Mouse (Mus musculus) ovary, postnatal 36 days (tissue): ENCODE results near the gene Osr1.

Source experiments
- DNase-seq: peaks from one replicate; pipeline ENCODE4 v3.0.0; 2022; ENCODE audit warnings: low spot score, mixed read lengths

Gene Osr1

DNA sequence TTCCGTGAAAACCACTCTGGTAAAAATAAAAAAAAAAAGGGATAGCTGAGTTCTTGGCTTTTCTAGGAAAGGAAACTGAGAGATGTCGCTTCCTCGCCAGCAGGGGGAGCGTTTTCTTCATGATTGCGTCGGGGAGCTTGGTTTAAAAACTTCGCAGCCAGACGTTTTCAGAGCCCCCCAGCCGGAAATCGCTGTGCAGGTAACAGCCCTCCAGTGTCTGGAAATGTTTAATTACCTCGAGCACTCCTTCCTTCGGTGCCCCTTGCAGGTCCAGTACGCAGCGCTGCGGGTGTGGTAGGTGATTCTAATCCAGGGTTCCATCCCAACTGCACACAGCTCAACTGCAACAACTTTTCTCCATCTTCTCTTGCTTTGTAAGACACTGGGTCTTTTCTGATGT is at the start of gene Osr1:
Gene Osr1, plus strand, starts transcription at position 146 of the 400 bp plus-strand sequence.
- DNase-seq: peak; percentile 57

DNA sequence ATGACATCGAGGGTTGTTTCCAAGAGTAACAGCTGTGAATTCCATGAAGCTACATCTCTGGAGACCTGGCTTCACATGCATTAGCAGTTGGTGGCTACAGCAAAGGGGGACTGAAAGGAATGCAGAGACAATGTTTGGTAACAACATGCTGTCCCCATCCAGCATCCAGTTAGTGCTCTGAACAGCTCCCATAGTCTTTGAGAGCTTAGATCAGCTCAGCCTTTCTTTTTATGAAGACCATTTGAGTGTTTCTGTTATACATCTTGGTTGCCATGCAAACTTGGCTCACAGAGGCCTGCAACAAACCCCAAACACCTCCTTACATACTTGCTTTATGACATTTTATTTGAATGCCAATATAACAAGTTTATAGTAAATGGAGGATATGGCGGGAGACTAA is 19.6 kb upstream of the Osr1 start:
- no peak for DNase-seq

DNA sequence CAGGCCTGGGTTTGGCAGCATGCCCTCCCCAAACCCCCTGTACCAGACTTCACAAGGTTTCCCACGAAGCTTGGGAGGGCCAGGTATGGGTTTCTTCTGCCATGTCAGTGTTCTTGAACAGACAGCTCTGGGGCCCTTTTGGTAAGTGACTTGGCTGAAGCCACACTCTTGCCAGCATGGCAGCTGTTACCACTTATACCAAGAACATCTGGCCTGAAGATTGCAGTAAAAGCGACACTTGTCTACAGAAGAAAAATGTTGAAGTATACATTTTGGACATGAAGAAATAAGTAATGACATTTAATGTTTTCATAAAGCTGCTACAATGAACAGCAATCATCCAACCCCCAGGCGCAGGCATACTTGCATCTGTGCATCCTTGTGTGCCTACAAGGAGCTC is 5.0 kb upstream of the Osr1 start:
- no peak for DNase-seq

DNA sequence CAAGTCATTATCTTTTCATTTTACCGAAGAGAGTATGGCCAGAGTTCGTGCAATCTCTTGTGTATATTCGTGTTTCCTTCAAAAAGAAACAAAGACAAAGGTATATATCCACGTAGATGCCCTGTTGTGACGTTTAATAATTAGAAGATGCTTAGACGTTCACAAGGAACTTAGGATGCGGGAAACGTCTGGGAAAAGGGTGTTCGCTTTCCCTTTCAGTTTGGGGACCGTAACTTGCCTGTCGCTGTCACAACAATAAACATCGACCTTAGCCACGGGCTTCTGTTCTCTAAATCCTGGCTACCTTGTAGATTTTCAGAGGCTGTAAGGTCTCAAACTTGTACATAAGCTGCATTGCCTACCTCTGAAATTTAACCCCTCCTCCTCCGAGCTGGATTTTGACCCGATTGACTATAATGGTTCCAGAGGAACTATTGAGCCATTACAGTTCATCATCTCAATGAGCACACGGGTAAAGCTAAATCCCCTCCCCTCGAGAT is 630 bp downstream of the Osr1 start:
- DNase-seq: no peak

DNA sequence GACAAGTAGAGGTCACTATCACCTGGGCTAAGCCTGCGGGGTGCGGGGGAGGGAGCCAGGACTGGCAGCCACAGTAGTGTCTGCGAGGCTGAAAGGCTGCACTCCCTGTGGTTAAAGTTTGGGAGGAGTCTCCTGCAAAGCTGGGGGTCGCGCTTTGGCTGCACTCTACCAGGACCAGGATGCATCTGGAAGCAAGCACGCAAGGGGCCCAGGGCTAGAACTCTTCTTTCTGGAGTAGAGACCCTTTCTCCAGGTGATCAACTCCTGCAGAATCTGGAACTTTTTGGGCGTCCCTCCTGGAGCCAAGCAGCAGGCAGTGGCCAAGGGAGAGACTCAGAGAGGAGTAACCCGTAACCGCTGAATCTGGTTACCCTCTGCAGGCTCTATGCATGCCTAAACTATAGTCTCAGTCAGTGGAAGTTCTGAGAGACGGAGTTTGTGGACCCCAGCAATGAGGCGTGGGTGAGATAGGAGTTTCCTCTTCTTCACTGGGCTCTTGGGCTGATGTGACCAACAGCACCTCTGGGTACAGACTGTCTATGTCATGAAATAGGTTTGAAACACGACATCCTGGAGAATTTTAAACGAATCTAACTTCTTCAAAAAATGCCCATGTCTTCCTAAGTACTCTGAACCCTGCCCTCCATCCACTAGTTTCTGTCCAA is 1.5 kb downstream of the Osr1 start:
- no peak for DNase-seq

DNA sequence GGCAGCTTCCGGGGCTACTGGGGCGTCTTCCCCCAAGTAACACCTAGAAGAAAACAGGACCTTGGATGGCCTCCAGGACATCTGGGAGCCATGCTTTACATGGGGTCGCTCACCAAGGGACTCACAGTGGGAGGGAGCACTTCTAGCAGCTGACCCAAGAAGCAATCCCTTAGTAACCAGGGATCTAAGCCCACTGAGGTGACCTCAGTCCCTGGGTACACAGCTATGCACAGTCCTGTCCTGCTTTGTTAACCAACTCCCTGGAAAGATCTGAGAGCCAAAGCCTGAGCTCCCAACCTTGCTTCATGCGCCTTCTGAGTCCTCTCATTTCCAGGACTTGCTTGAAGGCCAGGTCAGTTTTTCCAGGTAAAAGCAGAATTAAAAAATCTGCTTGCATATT is 2.1 kb downstream of the Osr1 start:
- no peak for DNase-seq

DNA sequence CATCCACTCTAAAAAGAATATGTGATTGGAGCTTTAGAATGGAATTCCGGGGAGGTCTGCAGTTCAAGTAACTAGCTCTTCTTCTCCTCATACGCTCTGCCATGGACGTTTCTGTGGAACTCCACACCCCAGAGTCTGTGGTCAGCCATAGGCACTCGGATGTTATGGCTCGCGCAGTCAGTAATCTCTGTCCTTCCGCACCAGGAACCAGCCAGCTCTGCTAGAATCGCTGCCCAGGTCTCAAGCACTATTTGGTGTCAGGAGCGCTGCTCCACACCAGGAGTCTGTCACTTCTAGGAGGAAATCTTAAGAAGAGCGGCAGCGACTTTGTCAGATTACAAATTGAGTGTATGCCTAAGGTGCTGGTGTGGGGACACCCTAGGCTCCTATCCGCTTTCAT is 3.8 kb downstream of the Osr1 start:
- DNase-seq: no peak

DNA sequence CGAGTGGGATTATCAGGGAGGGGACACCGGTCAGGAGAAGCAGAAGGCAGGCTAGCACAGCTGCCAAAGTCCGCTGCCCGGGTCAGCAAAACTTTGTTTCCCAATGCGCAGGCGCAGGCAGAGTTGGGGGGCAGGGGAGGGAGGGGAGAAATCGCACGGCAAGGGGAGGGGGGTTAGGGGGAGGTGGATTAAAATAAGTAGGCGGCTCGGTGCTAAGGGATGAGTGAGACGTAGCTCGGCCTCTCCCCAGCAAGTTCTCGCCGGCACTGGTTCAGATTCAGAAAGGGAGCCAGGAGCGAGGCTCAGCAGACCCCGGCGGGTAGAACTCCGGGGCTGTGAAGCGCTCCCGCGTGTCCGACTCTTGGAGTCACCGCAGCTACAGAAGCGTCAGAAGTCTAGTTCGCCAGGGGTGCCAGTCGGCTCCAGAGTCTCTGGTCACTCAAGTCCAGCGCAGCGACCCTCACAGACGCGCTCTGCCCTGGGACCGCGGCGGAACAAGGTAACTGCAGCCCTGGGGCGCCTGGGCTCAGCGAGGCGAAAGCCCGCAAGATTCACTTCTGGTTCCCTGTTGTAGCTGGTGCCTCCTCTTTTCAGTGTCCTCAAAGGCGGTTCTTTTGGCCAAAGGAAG is 4.4 kb downstream of the Osr1 start:
- DNase-seq: peak; percentile 50

DNA sequence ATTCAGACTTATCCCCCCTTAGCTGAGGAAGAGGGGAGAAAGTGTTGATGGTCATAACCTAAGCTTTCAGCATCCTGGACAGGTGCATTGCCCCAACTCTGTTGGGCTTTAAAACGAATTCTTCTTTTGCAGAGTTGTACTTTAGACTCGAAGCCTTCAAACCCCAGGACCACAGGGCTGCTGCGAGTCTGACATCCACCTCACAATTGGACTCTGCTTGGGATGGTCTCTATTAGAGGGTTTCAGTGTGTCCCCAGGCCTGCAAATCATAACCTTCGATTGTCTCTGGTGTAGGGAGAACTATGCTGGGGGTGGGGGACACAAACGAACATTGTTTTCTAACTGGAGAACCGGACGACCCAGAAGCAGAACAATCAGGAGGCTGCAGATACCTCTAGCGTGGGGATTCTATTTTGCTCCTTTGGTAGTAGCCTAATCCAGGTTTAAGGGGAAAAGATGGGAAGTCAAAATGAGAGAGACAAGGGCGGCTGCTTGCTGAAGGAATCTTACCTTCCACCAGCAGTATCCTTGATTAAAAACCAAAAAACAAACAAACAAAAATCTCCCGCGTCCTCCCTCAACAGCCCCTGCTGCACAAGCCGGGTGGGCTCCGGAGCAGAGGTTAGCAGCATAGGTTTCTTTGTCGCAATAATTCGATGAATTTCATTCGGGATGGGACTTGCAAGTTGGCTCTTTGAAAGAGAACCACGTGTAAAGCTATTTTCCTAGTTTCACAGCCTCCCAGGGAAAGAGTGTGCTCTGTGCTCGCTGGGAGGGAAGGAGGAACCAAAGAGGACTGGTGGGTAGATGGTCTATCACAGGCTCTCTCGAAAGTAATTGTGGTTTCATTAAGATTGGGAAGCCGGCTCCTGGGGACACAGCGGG is 5.5 kb downstream of the Osr1 start:
- DNase-seq: no peak

DNA sequence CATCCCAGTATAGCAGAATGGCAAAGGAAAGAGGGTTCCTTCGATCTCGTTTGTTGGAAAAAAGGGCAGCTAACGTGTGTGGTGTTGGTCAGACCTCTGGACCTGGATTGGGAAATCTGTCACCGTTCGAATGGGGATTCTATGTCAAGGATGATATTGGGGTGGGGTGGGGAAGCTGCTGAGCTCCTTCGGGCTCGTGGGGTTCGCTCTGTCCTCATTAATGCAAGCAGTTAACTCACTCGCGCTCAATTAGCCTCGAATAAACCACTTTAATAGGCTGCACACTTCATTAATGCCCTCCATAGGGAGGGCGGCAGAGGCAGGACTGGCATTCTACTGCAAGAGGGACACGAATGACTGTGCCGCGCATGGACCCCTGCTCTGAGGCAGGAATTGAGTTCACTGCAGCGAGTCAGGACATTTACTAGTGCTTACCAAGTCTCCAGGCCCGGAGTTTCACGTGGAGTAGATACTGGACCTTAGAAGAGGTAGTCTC is 6.2 kb downstream of the Osr1 start:
- no peak for DNase-seq

DNA sequence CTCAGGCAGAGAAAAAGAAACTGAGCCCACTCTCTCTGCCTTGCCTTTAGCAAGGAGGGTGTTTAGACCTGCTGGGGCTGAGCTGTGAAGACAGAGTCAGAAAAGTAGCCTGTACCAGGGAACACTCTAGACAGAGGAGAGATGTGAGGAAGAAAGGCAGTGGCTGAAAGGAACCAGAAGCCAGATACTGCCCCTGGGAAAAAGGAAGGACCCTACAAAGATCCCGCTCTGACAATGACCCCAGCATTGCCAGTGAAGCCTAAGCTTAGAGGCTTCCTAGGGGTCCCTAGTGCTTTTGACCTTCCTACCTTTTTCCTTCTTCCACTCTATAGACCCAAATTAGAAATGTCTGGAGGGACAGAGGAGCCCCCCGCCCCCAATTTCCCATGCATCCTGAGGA is 7.7 kb downstream of the Osr1 start:
- DNase-seq: no peak

DNA sequence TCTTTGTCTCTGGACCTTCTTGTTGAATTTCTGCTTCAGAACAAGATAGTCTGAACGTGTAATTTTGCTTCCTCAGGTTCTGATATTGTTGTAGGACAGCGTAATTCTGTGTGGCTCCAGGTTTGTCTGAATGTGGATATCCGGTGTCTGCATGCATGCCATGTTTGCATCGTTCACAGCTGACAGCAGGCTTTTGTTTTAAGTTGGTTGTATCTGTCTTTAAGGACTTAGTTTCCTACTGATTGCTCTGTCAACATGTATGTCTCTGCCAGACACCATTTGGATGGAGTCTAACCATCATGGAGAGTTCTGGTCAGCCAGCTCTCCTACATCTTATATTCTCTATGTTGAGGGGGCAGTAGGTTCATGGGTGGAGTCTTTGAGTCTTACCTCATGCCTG is 8.7 kb downstream of the Osr1 start:
- DNase-seq: no peak

DNA sequence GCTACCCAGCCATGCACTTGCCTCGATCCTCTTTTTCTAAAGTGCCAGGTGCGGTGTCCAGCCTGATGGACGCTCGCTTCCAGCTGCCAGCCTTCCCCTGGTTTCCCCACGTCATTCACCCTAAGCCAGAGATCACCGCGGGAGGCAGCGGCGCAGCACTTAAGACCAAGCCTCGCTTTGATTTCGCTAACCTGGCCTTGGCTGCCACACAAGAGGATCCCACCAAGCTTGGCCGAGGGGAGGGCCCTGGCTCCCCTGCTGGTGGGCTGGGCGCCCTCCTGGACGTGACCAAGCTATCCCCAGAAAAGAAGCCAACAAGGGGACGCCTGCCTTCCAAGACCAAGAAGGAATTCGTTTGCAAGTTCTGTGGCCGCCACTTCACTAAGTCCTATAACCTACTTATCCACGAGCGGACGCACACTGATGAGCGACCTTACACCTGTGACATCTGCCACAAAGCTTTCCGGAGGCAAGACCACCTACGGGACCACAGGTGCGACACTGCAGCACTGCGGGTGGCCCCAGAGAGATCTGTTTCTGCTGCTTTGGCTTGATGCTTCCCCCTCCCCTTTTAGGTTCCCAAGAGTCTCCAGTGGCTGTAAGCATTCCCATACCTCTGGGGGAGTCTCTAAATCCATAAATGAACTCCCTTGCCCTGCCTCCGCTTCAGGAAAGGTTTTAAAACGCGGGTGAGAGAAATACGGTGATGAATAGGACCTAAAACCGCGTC is 9.6 kb downstream of the Osr1 start:
- no peak for DNase-seq

DNA sequence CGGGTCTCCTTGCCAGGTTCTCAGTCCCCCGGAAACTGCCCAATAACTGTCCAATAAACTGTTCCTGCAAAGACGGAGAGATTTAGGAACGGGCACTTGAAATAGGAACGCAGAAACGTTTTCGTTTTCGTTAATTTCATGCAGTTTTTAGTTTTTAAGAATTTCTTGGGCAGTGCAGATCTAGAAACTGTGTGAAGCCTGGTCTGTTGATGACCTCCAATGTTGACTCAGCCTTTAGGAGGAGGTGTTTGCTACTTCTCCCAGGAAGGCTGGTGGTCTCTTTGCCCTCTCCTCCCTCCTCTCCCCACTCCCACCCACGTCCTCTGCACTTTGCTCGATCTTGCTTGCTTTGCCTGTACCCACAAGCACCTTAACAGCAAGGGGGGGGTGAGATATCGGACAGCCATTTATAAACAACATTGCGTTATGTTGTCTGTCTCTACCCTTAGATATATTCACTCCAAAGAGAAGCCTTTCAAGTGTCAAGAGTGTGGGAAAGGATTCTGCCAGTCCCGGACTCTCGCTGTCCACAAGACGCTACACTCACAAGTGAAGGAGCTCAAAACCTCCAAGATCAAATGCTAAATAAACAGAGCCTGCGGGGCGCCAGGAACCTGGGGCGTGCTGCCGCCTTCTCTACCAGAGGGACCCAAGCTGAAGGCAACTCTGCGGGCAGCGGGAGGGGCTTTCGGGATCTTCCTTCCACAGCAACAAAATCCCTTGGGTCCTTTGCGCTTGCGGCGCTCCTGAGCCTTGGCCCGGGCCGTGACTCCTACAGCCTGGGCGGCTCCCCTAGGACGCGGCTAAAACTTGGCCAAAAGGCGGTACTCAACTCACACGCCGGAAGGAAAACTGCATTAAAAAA is 10.4 kb downstream of the Osr1 start:
- no peak for DNase-seq

DNA sequence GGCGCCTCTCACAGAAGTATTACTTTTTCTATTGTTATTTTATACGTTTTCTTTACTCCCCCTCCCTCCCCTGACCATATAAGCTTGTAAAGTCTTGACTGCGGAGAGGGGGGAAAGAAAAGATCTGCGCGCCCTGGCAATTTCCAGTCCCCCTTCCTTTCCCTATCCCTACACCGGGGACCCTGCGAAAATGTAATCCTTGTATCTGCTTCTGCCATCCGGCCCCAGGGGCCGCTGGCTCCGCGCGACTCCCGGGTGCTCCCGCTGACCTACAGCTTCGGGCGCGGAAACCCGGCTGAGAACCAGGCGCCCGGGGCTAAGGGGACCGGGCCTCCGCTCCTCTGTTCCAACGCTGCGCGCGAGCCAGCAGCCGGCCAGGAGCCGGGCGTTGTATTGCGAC is 11.1 kb downstream of the Osr1 start:
- DNase-seq: no peak

DNA sequence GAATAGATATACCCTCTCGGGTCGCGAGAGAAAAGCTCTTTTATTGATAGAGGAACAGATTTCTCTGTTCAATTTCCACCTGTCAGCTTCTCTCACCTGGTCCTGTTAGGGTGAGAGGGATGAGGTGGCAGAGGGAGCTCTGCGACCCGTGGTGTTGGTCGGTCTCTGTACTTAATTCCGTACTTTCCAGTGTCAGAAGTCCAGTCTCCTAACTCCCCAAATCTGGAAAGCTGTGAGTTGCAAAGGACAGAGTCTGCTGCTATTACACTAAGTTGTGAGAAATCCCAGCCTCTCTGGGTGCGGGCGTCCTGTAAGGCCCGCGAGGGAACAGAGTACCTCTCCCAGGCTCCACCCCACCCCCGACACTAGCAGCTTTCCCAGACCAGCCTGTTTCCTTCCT is 11.6 kb downstream of the Osr1 start:
- DNase-seq: no peak

DNA sequence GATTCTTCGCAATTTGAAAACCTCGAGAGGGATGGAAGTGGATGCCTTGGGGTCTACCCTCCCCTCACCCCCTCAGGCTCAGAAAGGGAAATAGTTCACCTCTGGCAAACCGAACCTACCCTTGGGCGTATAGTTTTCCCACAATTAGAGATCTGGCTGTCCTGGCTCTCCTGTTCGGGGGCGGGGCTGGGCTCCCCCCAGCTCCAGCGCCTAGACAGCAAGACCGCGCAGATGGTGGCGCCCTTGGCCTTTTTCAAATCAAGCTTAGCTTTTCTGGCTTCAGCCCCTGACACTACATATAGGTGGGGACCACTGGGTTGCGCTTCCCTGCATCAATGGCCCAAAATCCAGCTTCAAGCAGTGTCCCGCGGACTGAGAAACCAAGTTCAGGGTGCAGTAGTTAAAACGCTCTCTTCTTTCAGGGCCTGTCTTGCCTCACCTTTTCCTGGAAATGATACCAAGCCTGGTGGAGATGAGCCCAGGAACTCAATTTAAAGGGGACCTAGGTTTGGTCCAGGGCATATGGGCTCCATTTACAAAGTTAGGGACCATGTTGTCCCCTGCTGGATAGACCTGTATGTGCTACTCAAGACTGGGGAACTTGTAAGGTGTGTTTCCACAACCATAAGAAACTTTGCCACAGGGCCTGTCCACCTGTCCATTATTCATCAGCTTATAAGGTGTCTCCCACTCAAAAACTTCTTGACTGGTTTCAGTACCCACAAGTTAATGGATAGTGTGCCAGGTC is 12.5 kb downstream of the Osr1 start:
- DNase-seq: no peak

DNA sequence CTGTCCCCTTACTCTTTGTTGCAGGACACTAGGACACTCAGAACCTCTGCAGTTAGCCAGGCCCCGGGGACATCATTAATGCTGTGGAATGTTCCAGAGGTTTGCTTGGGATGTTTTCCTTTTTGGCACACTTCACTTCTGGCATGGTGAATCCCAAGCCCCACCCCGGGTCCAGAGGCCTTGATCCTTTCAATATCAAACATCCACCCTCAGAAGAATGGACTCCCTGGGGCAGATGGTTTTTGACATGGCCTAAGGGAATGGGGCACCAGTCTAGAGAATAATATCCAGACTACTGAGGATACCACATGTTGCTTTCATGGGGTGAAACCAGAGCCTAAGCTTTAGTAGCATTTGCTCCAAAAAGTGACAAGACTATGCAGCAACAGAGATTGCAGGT is 13.5 kb downstream of the Osr1 start:
- no peak for DNase-seq

DNA sequence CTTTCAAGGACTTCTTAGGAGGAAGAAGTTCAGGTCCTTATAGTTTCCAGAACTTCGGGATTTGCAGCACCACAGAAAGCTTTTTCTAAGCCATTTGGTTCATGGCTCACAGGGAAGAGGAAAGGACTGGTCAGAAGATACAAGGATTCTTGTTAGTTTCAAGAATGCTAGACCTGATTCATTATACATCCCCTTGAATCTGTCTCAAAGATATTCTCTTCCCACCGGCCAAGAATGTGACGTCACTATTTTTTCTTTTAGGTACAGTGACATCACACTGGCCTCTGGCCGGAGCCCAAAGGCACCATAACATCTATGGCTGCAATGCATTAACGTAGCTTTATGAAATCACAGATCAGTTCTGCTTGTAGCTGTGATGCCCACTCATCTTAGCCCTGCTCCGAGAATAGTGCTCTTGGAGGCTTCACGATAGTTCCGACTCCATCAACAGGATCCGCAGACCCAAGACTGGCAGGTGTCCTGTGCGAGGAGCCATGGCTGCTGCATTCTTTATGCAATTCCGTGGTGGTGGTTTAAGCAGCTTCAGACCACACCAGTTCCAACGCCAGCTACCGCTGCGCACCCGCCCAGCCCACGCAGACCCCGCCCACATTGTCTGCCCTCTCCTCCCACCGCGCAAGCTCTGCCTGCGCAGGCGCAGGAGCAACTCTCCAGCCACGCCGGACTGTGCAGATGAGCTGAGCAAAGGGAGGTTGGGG is 14.6 kb downstream of the Osr1 start:
- peak; percentile 82 for DNase-seq

DNA sequence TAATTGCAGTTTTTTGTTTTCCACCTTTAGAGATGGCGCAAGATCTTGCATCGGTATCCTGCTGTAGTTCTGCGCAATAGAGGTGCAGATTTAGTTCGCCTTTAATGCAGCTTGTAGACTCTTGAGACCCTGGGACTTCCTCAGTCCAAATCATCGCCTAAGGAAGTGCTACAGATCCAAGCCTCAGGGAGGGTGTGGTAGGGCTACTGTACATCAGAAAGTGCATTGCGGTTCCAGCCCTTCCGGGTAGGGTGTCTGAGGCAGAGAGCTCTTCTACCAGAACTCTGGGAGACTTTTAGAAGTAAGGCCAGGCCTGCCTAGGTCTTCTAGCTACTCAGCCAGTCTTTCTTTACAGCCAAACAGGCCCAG is 15.2 kb downstream of the Osr1 start:
- no peak for DNase-seq
